Mouse (Mus musculus) lung, embryonic 14.5 days (tissue): ENCODE measurements around the gene Tnip1. TPM values are rescaled to one million over a fixed set of nuclear protein-coding genes. Genes with fewer than 3 reads are reported as not detected.

Source experiments
- ATAC-seq: fragments of 200-750 bp; cut with Nextera tagmentation; 2 replicates; pipeline ENCODE4 v1.8.0; 2017; ENCODE audit warnings: mild to moderate bottlenecking, moderate TSS enrichment, moderate library complexity; ENCODE audit not compliant: insufficient read depth
- DNase-seq: peaks from one replicate; pipeline ENCODE4 v3.0.0-alpha.2; 2015
- H3K27ac ChIP-seq: fragments of 300-500 bp; sonication (generic); 2 replicates; pipeline ENCODE4 v1.5.1; 2014; ENCODE audit warnings: low read depth, mild to moderate bottlenecking, moderate library complexity
- H3K27me3 ChIP-seq: fragments of 300-500 bp; sonication (generic); 2 replicates; pipeline ENCODE4 v1.6.1; 2014; ENCODE audit warnings: low read length, control low read depth; ENCODE audit not compliant: insufficient read depth
- H3K36me3 ChIP-seq: fragments of 300-500 bp; sonication (generic); 2 replicates; pipeline ENCODE4 v1.6.1; 2014; ENCODE audit warnings: control low read depth; ENCODE audit not compliant: insufficient read depth
- H3K4me1 ChIP-seq: fragments of 300-500 bp; sonication (generic); 2 replicates; pipeline ENCODE4 v1.6.1; 2014; ENCODE audit warnings: antibody characterized with exemption, control low read depth; ENCODE audit not compliant: insufficient read depth
- H3K4me2 ChIP-seq: fragments of 300-500 bp; sonication (generic); 2 replicates; pipeline ENCODE4 v1.6.1; 2014; ENCODE audit warnings: mild to moderate bottlenecking
- H3K4me3 ChIP-seq: fragments of 300-500 bp; sonication (generic); 2 replicates; pipeline ENCODE4 v1.5.1; 2014; ENCODE audit warnings: low read depth, low read length
- H3K9ac ChIP-seq: fragments of 300-500 bp; sonication (generic); 2 replicates; pipeline ENCODE4 v1.6.1; 2014
- H3K9me3 ChIP-seq: fragments of 300-500 bp; sonication (generic); 2 replicates; pipeline ENCODE4 v1.6.1; 2016; ENCODE audit warnings: low read depth, low read length, control low read depth
- CTCF ChIP-seq: IDR thresholded peaks from 2 replicates; pipeline ENCODE4 v1.5.1; 2016; ENCODE audit warnings: antibody characterized with exemption, low read depth
- WGBS: fragments of 180-500 bp; shearing (Covaris S2); extraction: QIAGEN DNeasy Blood & Tissue Kit; methylation state at CpG from one replicate; pipeline ENCODE4 v1.1.7; 2014; 5-methylcytosine and 5-hydroxymethylcytosine counted together
- polyA plus RNA-seq: library from polyadenylated mRNA; unstranded; fragments of >200 nt; fragmentation: Nextera tagmentation; extraction: Ambion mirVana; gene quantifications from 2 replicates; pipeline ENCODE4 v1.2.1, GENCODE M21; 2014

Gene Tnip1
- polyA plus RNA-seq = 13.2 and 14.3 TPM in 2 replicates

DNA sequence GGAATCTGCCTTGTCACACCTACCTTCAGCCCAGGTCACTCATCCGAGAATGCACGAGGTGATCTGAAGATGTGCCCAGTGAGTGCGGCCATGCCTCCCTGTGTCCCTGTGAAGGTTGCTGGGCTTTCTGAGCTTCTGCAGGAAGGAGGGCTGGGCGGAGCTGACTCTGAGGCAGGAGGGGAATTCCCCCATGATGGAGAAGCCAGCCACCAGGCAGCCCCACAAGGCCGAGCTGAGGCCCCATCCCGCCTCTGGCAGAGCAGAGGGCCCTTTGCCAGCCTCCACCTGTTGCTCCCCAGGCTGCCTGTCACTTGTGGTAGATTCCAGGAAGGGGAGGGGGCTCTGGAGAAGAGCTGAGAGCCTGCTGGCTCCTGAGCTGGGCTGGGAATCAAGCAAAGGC lies at the start of gene Tnip1:
Gene Tnip1, minus strand, starts transcription at position 108 of the 400 bp plus-strand sequence.
- H3K9me3 ChIP-seq = no peaks in the 10 kb centered on the region
- H3K9ac ChIP-seq = peak within 1 kb of the TSS; percentile 23; the same call in 1 of the 2 replicates
- H3K4me2 ChIP-seq = peak within 1 kb of the TSS; percentile 16; the same call in 1 of the 2 replicates
- H3K4me1 ChIP-seq = no peaks in the 10 kb centered on the region; the same call in 1 of the 2 replicates
- WGBS = 13% methylated on average over 6 of the region's 6 CpGs
- no peak within 1 kb of the TSS for H3K4me3 ChIP-seq
- H3K27me3 ChIP-seq = no peaks in the 10 kb centered on the region
- no peak for TF ChIP-seq CTCF
- ATAC-seq (peak; percentile 31; the same call in 1 of the 2 replicates), DNase-seq (peak; percentile 26)
- no peak within 1 kb of the TSS for H3K27ac ChIP-seq
- H3K36me3 ChIP-seq = no peaks in the 10 kb centered on the region

DNA sequence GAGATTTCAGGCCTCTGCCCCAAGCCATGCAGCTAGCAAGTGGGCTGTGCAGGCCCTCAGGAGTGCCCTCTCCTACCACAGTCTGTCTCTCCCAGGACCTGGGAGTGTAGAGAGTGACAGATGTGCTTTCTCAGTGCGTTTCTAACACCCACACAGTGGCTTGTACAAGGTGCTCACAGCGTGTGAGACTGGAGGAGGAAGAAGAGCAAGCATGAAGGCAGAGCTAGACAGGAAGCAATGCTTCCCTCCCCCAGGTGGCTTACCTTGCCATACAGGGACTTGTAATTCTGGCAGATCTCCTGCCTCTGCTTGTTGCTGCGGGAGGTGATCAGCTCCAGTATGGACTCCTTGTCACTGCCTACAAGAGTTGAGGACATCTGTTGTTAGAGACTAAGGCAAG lies 48.7 kb upstream of the Tnip1 start:
- Histone ChIP-seq H3K4me2 (no peak overlapping the region), H3K36me3 (peaks cover 96% of the 10 kb centered on the region), H3K9ac (no peak overlapping the region), H3K27me3 (no peaks in the 10 kb centered on the region), H3K9me3 (no peaks in the 10 kb centered on the region), H3K27ac (no peak overlapping the region), H3K4me3 (no peak overlapping the region), H3K4me1 (no peaks in the 10 kb centered on the region)
- DNase-seq = no peak
- no peak for TF ChIP-seq CTCF
- ATAC-seq = no peak
- 77% methylated on average over 3 of the region's 3 CpGs for WGBS

DNA sequence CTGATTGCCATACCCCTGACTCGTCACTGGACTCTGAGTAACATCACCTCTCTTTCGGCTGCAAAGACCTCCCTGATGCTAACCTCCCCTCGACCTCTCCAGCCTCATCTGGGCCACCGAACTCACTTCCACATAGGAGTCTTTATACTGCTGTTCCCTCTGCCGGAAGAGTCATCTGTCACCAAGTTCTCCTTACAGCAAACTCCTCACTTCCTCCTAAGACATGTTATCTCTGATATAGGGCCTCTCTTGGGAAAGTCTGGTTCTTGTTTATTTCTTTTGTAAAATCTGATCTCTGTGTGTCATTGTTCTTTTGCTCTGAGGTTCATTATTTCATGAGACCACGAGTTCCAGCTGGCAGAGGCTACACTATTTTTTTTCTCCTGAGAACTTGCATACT lies 45.5 kb upstream of the Tnip1 start:
- Histone ChIP-seq H3K4me2 (no peak overlapping the region), H3K36me3 (peaks cover 100% of the 10 kb centered on the region), H3K4me1 (no peaks in the 10 kb centered on the region), H3K27me3 (no peaks in the 10 kb centered on the region), H3K4me3 (no peak overlapping the region), H3K9ac (no peak overlapping the region), H3K27ac (no peak overlapping the region), H3K9me3 (no peaks in the 10 kb centered on the region)
- TF ChIP-seq CTCF = no peak
- DNase-seq = no peak
- WGBS = 52% methylated on average over 6 of the region's 6 CpGs
- no peak for ATAC-seq

DNA sequence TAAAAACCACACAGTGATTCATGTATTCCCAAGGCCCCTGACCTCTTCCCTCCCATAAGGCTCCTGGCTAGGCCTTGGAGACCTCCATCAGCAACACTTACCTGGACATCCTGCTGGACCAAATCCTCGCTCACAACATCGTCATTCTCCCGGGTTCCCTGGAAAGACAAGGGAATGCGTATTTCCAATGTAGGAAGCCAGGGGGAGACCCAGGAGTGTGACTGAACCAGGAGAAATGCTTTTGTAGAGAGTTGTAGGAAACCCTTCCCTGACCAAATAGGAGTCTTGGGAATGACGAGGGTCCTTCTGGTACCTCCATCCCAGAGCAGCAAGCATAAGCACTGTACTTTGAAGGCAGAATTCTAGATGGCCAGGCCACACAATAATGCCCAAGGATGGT lies 43.0 kb upstream of the Tnip1 start:
- peak; percentile 27; the same call in 1 of the 2 replicates for TF ChIP-seq CTCF
- Histone ChIP-seq H3K4me1 (no peaks in the 10 kb centered on the region), H3K27ac (no peak overlapping the region), H3K27me3 (no peaks in the 10 kb centered on the region), H3K9me3 (no peaks in the 10 kb centered on the region; the same call in 1 of the 2 replicates), H3K36me3 (peaks cover 97% of the 10 kb centered on the region), H3K9ac (no peak overlapping the region), H3K4me3 (no peak overlapping the region), H3K4me2 (no peak overlapping the region)
- WGBS = 79% methylated on average over 5 of the region's 5 CpGs
- DNase-seq (no peak), ATAC-seq (no peak)

DNA sequence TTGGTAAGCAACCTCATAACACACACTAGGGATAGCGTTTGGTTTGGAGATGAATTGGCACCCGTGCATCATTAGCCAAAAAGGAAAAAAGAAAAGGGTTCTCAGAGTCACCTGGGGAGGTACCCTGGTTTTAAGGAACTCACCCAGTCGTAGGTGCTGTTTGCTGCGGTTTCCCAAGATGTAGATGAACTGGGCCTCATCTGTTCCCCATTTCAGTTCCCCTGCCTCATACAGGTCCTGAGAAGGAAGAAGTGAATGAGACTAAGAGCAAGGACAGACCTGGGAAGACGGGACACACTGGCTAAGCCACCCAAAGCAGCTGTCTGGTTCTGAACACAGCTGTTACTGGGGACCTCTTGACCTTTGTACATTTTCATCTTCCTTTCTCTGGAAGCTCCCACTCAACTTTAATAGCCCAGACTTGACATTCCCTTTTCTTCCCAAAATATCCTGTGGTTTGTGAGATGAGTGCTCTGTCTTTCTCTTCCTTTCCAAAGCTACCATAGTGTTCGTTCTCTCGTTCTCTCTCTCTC lies 42.3 kb upstream of the Tnip1 start:
- 82% methylated on average over 7 of the region's 7 CpGs for WGBS
- no peak for DNase-seq

DNA sequence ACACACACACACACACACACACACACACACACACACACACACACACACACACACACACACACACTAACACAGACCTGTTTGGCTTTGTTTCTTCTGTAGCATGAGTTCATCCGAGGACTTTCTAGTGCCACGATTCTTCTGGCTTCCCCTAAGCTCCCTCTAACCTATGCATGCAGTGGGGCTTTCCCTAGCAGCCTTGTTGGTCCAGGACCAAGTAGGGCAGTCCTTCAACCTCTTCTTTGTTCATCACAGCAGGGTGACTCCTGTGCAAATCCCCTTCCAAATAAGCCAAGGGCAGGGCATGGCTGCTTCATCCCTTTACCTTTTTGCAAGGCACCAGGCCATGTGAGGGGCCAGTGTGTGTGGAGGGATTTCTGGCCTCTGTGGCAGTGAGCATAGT lies 36.0 kb upstream of the Tnip1 start:
- Histone ChIP-seq H3K4me2 (no peak overlapping the region), H3K4me3 (no peak overlapping the region), H3K9me3 (no peaks in the 10 kb centered on the region; the same call in 1 of the 2 replicates), H3K27me3 (no peaks in the 10 kb centered on the region), H3K9ac (no peak overlapping the region), H3K36me3 (peaks cover 93% of the 10 kb centered on the region), H3K4me1 (no peaks in the 10 kb centered on the region), H3K27ac (no peak overlapping the region)
- 51% methylated on average over 2 of the region's 2 CpGs for WGBS
- DNase-seq (no peak), ATAC-seq (no peak)
- TF ChIP-seq CTCF = no peak

More for the DNA sequence above, 42.3 kb upstream of the Tnip1 start:
- H3K4me2 ChIP-seq = no peak overlapping the region
- H3K9ac ChIP-seq = no peak overlapping the region
- peaks cover 97% of the 10 kb centered on the region for H3K36me3 ChIP-seq
- H3K27me3 ChIP-seq = no peaks in the 10 kb centered on the region
- H3K27ac ChIP-seq = no peak overlapping the region
- no peaks in the 10 kb centered on the region for H3K4me1 ChIP-seq
- ATAC-seq = no peak
- H3K9me3 ChIP-seq = no peaks in the 10 kb centered on the region; the same call in 1 of the 2 replicates
- no peak for TF ChIP-seq CTCF
- no peak overlapping the region for H3K4me3 ChIP-seq

DNA sequence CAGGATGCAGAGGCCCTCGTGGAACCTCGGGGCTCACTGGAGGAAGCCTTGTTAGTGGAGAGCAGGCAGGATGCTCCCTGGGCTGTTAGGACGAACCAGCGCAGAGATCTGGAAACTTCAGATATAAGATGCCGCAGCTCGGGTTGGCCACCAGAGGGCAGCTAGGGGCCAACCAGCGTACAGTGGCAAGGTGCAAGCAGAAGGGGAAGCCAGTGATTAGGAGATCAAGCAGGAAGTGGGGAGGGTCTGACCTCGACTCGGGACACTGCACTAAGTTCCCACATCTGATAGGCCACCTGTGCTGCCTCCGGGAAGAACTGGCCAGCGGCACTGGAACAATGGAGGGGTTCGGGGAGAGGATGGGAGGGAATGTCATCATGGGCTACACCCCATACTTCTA lies 35.6 kb upstream of the Tnip1 start:
- TF ChIP-seq CTCF = peak; percentile 95
- no peak overlapping the region for H3K27ac ChIP-seq
- DNase-seq = peak; percentile 79
- peaks cover 93% of the 10 kb centered on the region for H3K36me3 ChIP-seq
- H3K4me3 ChIP-seq = no peak overlapping the region
- no peak overlapping the region for H3K4me2 ChIP-seq
- H3K4me1 ChIP-seq = no peaks in the 10 kb centered on the region
- ATAC-seq = peak; percentile 64
- no peak overlapping the region for H3K9ac ChIP-seq
- no peaks in the 10 kb centered on the region for H3K27me3 ChIP-seq
- no peaks in the 10 kb centered on the region; the same call in 1 of the 2 replicates for H3K9me3 ChIP-seq
- 6% methylated on average over 12 of the region's 12 CpGs for WGBS
